Mouse (Mus musculus) lung, adult 2 months (tissue): ENCODE measurements around the gene Bbc3. TPM values are rescaled to one million over a fixed set of nuclear protein-coding genes. Genes with fewer than 3 reads are reported as not detected.

ENCODE experiments used
- DNase-seq: peaks from one replicate; pipeline ENCODE4 v3.0.0; 2022
- H3K4me1 ChIP-seq: fragments of 200-500 bp; 2 replicates; pipeline ENCODE4 v1.6.1; 2011; ENCODE audit warnings: low read length; ENCODE audit not compliant: control insufficient read depth, insufficient read depth
- H3K4me3 ChIP-seq: fragments of 200-500 bp; replicated peaks from 2 replicates; pipeline ENCODE3; 2011; ENCODE audit warnings: low read depth, mild to moderate bottlenecking, control low read depth, low read length; ENCODE audit errors: extremely low read depth
- CTCF ChIP-seq: fragments of 200-500 bp; IDR thresholded peaks from 2 replicates; pipeline ENCODE4 v1.5.1; 2011; ENCODE audit warnings: mild to moderate bottlenecking, low read length, control low read depth; ENCODE audit not compliant: insufficient read depth
- POLR2A ChIP-seq: fragments of 200-500 bp; IDR thresholded peaks from 2 replicates; pipeline ENCODE4 v1.6.1; 2011; ENCODE audit warnings: low read depth, mild to moderate bottlenecking, control low read depth, low read length, borderline replicate concordance; ENCODE audit errors: extremely low read depth
- WGBS: fragments of 180-500 bp; shearing (Covaris S2); methylation state at CpG from one replicate; pipeline ENCODE4 v1.1.7; 2018; 5-methylcytosine and 5-hydroxymethylcytosine counted together
- polyA plus RNA-seq: library from polyadenylated mRNA; depleted of rRNA; stranded (reverse); fragments of >200 nt; gene quantifications from 2 replicates; pipeline ENCODE4 v1.2.3, GENCODE M21; 2012

The Bbc3 gene
- polyA plus RNA-seq, 1 experiment = 31.8 TPM

DNA sequence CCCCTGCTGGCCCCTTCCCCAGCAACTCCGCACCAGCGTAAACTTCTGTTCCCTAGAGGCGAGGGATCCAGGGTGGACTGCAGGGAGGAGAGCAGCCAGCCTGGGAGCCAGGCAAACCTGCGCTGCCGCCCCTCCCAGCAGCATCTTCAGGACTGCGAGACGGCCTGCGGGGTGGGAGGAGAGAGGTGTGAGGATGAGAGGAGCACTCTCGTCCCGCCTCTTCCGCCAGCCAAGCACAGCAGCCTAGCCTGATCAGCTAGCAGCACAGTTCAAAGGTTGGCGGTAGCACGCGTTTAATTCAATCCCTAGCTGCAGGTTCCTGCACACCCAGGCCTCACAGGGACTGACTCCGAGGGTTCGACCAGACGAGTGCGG is 34.4 kb upstream of the Bbc3 start:
- DNase-seq = no peak
- H3K4me3 ChIP-seq = peak overlapping the region; percentile 86
- WGBS = 3% methylated on average over 18 of the region's 18 CpGs
- no peak for TF ChIP-seq CTCF
- peak; percentile 40; the same call in 1 of the 2 replicates for TF ChIP-seq POLR2A
- peaks cover 10% of the 10 kb centered on the region for H3K4me1 ChIP-seq

DNA sequence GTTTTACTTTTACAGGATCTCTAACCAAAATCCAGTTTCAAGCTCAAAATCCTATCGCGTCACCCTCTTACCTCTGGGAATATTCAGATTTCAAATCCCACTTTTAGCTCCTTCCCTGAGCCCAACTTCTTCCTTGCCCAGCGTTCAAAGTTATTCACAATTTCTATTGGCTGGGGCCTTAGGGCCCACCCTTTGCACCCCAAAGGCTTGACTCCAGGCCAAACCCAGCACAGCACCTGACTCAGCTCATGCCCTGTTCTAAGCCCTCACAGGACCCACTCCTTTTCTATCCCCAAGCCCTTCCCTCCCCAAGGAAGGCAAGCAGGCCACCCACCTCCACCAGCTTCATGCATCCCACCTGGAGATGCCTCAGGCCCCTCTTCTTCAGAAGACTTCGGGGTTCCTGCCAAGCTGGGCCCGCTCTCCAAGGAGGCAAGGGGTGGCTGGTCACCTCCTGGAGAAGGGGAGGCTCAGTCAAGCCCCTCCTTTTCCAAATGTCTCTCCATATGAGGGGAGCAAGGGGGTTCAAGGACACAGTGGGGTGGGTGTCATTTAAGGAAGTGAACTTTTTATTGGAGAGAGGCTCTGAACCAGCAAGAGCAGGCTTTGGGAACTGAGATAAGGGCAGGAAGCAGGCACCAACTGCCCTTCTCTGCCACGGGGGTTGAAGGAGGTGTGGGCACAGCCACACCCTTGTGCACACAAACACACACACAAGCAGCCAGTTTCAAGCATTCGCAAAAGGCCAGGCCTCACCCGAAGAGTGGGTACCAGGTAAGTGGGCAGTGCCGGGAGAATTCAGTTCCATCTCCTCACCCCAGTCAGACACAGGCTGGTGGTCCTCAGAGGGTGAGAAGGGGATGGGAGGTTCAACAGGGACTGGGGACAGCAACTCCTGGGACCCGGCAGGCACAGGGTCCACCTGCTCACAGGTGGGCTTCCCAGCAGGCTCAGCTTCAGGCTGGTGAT is 33.0 kb upstream of the Bbc3 start:
- TF ChIP-seq CTCF (no peak), POLR2A (no peak)
- WGBS = 73% methylated on average over 10 of the region's 10 CpGs
- H3K4me1 ChIP-seq = peaks cover 10% of the 10 kb centered on the region
- no peak overlapping the region for H3K4me3 ChIP-seq
- DNase-seq = no peak

DNA sequence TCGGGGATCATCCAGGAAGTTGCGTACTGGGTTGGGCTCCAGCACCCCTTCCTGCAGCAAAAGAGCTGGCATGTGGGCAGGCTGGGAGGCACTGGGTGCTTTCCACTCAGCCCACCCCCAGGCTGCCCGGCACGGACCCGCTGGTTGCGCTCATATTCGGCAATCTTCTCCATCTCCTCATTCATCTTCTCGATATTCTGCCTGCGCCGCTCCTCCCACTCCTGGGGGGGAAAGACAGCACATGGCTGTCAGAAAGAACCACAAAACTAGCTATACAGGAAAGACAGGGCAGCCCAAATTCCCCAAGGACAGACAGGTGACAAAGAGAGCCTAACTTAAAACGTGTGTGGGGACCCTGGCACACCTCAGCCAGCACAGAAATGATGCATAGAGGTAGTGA is 27.5 kb upstream of the Bbc3 start:
- no peak for TF ChIP-seq POLR2A
- no peak for TF ChIP-seq CTCF
- 82% methylated on average over 11 of the region's 11 CpGs for WGBS
- Histone ChIP-seq H3K4me1 (no peaks in the 10 kb centered on the region), H3K4me3 (no peak overlapping the region)
- DNase-seq = no peak

DNA sequence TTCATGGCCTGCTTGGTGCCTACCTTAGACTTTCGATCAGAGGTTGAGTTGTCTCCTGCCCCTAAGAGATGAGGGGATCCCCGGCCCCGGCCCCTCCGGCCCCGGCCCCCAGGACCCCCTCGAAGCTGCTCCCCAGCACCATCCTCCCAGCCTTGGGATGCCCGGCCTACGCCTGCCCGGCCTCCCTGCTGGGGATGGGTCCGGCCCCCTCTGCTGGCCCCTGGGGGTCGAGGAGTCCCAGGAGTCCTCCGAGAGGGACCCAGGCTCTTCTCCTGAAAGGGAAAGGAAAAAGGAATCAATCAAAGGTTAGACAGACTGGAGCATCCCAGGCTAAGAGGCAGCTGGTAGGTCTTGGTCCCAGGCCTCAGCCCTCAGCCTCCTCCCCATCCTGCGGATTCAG is 25.9 kb upstream of the Bbc3 start:
- Histone ChIP-seq H3K4me1 (no peaks in the 10 kb centered on the region), H3K4me3 (no peak overlapping the region)
- no peak for TF ChIP-seq CTCF
- no peak for TF ChIP-seq POLR2A
- no peak for DNase-seq
- WGBS = 88% methylated on average over 13 of the region's 13 CpGs

DNA sequence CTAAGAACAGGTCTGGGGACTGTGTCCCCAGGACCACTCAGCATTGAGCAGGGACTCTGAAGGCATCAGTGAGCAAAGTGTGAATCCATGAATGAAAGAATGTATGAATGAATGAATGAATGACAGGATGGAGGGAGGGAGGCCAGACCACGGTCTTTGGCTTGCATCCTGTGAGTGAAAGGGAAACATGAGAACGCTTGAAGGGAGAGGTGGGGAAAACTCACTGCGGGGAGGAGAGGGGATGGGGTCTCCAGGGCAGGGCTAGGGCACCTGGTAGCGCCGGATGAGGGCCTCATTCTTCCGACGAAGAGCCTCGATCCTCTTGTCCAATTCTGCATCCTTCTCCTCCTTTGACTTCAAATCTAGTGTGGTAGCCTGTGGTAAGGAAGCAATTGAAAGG is 24.2 kb upstream of the Bbc3 start:
- Histone ChIP-seq H3K4me3 (no peak overlapping the region), H3K4me1 (no peaks in the 10 kb centered on the region)
- WGBS = 89% methylated on average over 8 of the region's 8 CpGs
- TF ChIP-seq POLR2A (no peak), CTCF (no peak)
- DNase-seq = no peak

DNA sequence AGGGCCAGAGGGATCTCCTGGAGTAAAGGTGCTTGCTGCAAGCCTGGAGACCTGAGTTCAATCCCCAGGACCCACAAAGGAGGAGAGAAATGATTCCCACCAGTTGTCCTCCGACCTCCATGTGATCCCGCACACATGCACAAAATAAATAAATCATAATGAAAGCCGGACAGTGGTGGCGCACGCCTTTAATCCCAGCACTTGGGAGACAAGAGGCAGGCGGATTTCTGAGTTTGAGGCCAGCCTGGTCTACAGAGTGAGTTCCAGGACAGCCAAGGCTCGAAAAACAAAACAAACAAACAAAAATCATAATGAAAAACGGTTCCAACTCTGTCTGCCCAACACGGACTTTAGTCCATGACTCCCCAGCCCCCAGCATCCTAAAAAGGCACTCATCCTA is 23.3 kb upstream of the Bbc3 start:
- no peak for TF ChIP-seq CTCF
- no peak for TF ChIP-seq POLR2A
- no peak for DNase-seq
- Histone ChIP-seq H3K4me3 (no peak overlapping the region), H3K4me1 (no peaks in the 10 kb centered on the region)
- WGBS = 40% methylated on average over 9 of the region's 9 CpGs

DNA sequence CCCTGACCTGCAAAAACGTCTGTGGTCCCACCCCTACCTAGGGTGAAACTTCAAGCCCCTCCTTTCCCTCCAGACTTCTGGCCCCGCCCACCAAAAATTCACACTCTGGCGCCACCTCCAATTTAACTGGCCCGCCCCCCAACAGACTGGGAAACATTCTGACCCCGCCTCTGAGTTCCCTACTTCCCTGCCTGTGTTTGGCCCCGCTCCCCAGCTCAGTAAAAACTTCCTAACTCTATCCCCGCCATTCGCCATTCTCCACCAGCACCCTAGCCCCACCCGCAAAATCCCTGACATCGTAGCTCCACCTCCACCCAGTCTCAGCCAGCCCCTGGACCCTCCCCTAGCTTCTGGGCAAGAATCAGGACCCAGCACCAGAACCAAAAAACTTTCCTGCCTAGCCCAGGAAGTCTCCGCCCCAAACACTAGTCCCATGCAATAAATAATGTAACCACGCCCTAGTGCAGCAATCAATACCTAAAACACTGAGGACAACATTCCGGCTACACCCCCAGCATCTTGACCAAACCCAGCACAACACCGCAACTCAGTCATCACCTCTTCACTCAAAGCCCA is 22.7 kb upstream of the Bbc3 start:
- Histone ChIP-seq H3K4me1 (no peaks in the 10 kb centered on the region), H3K4me3 (peak overlapping the region; percentile 71)
- DNase-seq = peak; percentile 75
- WGBS = 1% methylated on average over 14 of the region's 14 CpGs
- no peak for TF ChIP-seq POLR2A
- TF ChIP-seq CTCF = no peak

DNA sequence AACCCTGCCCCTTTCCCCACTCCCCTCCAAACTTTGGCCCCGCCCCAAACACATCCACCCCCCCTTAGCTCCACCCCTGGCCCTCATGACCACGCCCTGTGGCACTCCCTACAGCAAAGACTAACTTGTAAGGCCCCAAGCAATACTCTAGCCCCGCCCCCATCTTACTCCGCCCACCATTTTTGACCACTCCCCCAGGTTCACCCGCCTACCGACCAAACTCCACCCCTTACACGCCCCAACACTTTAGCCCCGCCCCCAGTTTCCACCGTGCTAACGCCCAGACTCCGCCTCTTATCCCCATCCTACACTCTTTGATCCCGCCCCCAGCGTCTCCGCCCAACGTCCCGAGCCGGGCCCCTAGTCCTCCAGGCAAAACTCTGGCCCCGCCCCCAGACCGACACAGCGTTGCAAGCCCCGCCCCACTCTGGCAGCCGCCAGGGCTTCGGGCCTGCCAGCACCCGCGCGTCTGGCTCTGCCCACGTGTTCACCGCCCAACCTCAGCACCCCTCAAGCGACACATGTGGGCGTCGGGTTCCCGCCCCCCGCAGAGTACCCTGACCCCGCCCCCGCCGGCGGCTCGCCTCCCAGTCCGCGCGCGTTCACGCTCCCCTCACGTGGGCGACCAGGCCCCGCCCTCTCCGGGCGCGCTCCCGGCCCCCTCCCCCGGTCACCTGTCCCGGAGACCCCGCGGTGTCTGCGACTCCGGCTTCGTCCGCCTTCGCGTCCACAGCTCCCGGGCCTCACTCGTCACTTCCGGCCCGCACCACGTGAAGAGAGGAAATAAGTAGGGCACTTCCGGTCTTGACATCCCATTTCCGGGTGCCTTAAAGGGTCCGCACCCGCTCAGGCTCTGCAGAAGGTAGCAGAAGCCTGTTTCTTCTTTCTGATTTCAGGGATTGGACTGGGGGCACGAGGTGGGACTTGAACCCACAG is 21.9 kb upstream of the Bbc3 start, which contains the start of gene Ccdc9:
Gene Ccdc9, minus strand, starts transcription at position 770 of the 936 bp plus-strand sequence.
- TF ChIP-seq POLR2A = peak; percentile 61; the same call in 1 of the 2 replicates
- no peak for TF ChIP-seq CTCF
- Histone ChIP-seq H3K4me1 (no peaks in the 10 kb centered on the region), H3K4me3 (peak within 1 kb of the TSS; percentile 71)
- 1% methylated on average over 70 of the region's 70 CpGs for WGBS
- peak; percentile 100 for DNase-seq

DNA sequence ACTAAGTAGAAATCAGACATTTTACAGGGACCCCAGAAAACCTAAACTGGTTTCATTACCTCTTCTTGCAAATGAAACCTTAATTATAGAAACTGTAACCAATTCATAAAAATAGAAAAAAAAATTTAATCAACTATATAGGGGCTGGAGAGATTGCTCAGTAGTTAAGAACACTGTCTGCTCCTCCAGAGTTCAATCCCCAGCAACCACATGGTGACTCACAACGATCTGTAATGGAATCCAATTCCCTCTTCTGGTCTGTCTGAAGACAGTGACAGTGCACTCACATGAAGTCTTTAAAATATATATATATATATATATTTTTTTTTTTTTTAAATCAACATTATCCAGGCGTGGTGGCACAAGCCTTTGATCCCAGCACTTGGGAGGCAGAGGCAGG is 21.2 kb upstream of the Bbc3 start:
- TF ChIP-seq CTCF (no peak), POLR2A (no peak)
- H3K4me1 ChIP-seq = no peaks in the 10 kb centered on the region
- no peak for DNase-seq
- no peak overlapping the region for H3K4me3 ChIP-seq
- WGBS = 65% methylated on average over 2 of the region's 2 CpGs
